Mouse (Mus musculus): ENCODE measurements at regions not wholly inside any gene's neighbourhood (a gene's known extent, or its start where the extent isn't known, plus 50 kb on each side); places are given as distances from the start of the nearest gene placed in this dataset.
"Not testable (repeated sequence)": the region's sequence is repeated elsewhere in the genome, so short reads cannot be mapped to it uniquely, and the experiment has no call there.

GRCm38 (mm10) chr1:107677404-107677803 is 87.6 kb downstream of the Serpinb8 start:
- in situ Hi-C loops (cut with MboI, MseI) = no loop called here

GRCm38 (mm10) chr1:107696858-107697257 is 107.1 kb downstream of the Serpinb8 start:
- in situ Hi-C loops (cut with MboI, MseI) = no loop called here

GRCm38 (mm10) chr1:107706108-107706548 is 116.3 kb downstream of the Serpinb8 start:
- in situ Hi-C loops (cut with MboI, MseI) = no loop called here

GRCm38 (mm10) chr1:107708601-107709000 is 118.8 kb downstream of the Serpinb8 start:
- in situ Hi-C loops (cut with MboI, MseI) = no loop called here

GRCm38 (mm10) chr1:107714869-107715268 is 125.1 kb downstream of the Serpinb8 start:
- in situ Hi-C loops (cut with MboI, MseI) = no loop called here

- in situ Hi-C loops (cut with MboI, MseI) = no loop called here
These were observed 129.5 kb downstream of the Serpinb8 start for GRCm38 (mm10) chr1:107719304-107719703.

- in situ Hi-C loops (cut with MboI, MseI) = no loop called here
These were observed 138.5 kb downstream of the Serpinb8 start for GRCm38 (mm10) chr1:107728113-107728839.

- in situ Hi-C loops (cut with MboI, MseI) = no loop called here
These were observed 175.5 kb downstream of the Serpinb8 start for GRCm38 (mm10) chr1:107765307-107765706.

- in situ Hi-C loops (cut with MboI, MseI) = no loop called here
These were observed 177.6 kb downstream of the Serpinb8 start for GRCm38 (mm10) chr1:107767198-107767947.

GRCm38 (mm10) chr1:107772967-107773366 is 183.2 kb downstream of the Serpinb8 start:
- in situ Hi-C loops (cut with MboI, MseI) = no loop called here

GRCm38 (mm10) chr1:107783079-107783478 is 193.3 kb downstream of the Serpinb8 start:
- in situ Hi-C loops (cut with MboI, MseI) = no loop called here

- in situ Hi-C loops (cut with MboI, MseI) = no loop called here
These were observed 216.0 kb downstream of the Serpinb8 start for GRCm38 (mm10) chr1:107805823-107806222.

GRCm38 (mm10) chr1:107807367-107807766 is 217.6 kb downstream of the Serpinb8 start:
- in situ Hi-C loops (cut with MboI, MseI) = not testable (repeated sequence)

GRCm38 (mm10) chr1:107811136-107811535 is 221.3 kb downstream of the Serpinb8 start:
- in situ Hi-C loops (cut with MboI, MseI) = no loop called here

GRCm38 (mm10) chr1:107811859-107812258 is 222.1 kb downstream of the Serpinb8 start:
- in situ Hi-C loops (cut with MboI, MseI) = no loop called here

- in situ Hi-C loops (cut with MboI, MseI) = no loop called here
These were observed 248.1 kb downstream of the Serpinb8 start for GRCm38 (mm10) chr1:107837877-107838276.

GRCm38 (mm10) chr1:107852386-107852785 is 262.6 kb downstream of the Serpinb8 start:
- in situ Hi-C loops (cut with MboI, MseI) = loop anchor here (5.0 to 10.0 kb wide), 2 partner anchors 50 to 1432 kb away; no protein-coding TSS in a partner anchor

- in situ Hi-C loops (cut with MboI, MseI) = loop anchor here (5.0 to 10.0 kb wide), 2 partner anchors 51 to 1432 kb away; no protein-coding TSS in a partner anchor
These were observed 263.2 kb downstream of the Serpinb8 start for GRCm38 (mm10) chr1:107853001-107853400.

GRCm38 (mm10) chr1:107897743-107898437 is 308.1 kb downstream of the Serpinb8 start:
- in situ Hi-C loops (cut with MboI, MseI) = no loop called here

- in situ Hi-C loops (cut with MboI, MseI) = no loop called here
These were observed 309.5 kb downstream of the Serpinb8 start for GRCm38 (mm10) chr1:107899261-107899660.

GRCm38 (mm10) chr1:107900449-107900848 is 310.6 kb downstream of the Serpinb8 start:
- in situ Hi-C loops (cut with MboI, MseI) = no loop called here

- in situ Hi-C loops (cut with MboI, MseI) = no loop called here
These were observed 311.1 kb downstream of the Serpinb8 start for GRCm38 (mm10) chr1:107900913-107901312.
